Mouse (Mus musculus) forebrain, embryonic 16.5 days (tissue): ENCODE measurements at regions not wholly inside any gene's neighbourhood (a gene's known extent, or its start where the extent isn't known, plus 50 kb on each side); places are given as distances from the start of the nearest gene placed in this dataset.

Experiments used
- ATAC-seq: fragments of 200-750 bp; cut with Nextera tagmentation; 2 replicates; pipeline ENCODE4 v1.8.0; 2017; ENCODE audit warnings: mild to moderate bottlenecking, moderate library complexity
- H3K27ac ChIP-seq: fragments of 300-500 bp; sonication (generic); 2 replicates; pipeline ENCODE4 v1.5.1; 2014; ENCODE audit warnings: low read length, control low read depth
- H3K27me3 ChIP-seq: fragments of 300-500 bp; sonication (generic); replicated peaks from 2 replicates; pipeline ENCODE4 v1.6.1; 2014; ENCODE audit warnings: low read length; ENCODE audit not compliant: control insufficient read depth, insufficient read depth
- H3K36me3 ChIP-seq: fragments of 300-500 bp; sonication (generic); 2 replicates; pipeline ENCODE4 v1.6.1; 2014; ENCODE audit not compliant: control insufficient read depth, insufficient read depth
- H3K4me1 ChIP-seq: fragments of 300-500 bp; sonication (generic); replicated peaks from 2 replicates; pipeline ENCODE4 v1.6.1; 2014; ENCODE audit warnings: low read length; ENCODE audit not compliant: control insufficient read depth, insufficient read depth
- H3K4me2 ChIP-seq: fragments of 300-500 bp; sonication (generic); 2 replicates; pipeline ENCODE4 v1.6.1; 2014; ENCODE audit warnings: mild to moderate bottlenecking, low read length, control low read depth
- H3K4me3 ChIP-seq: fragments of 300-500 bp; sonication (generic); replicated peaks from 2 replicates; pipeline ENCODE4 v1.5.1; 2014; ENCODE audit warnings: mild to moderate bottlenecking, low read length, control low read depth
- H3K9ac ChIP-seq: fragments of 300-500 bp; sonication (generic); replicated peaks from 2 replicates; pipeline ENCODE4 v1.6.1; 2014; ENCODE audit warnings: low read depth, low read length, control low read depth
- H3K9me3 ChIP-seq: fragments of 300-500 bp; sonication (generic); 2 replicates; pipeline ENCODE4 v1.6.1; 2016; ENCODE audit warnings: low read length; ENCODE audit not compliant: control insufficient read depth
- WGBS: fragments of 180-500 bp; shearing (Covaris S2); extraction: QIAGEN DNeasy Blood & Tissue Kit; methylation state at CpG from one replicate; pipeline ENCODE4 v1.1.7; 2014; 5-methylcytosine and 5-hydroxymethylcytosine counted together

DNA sequence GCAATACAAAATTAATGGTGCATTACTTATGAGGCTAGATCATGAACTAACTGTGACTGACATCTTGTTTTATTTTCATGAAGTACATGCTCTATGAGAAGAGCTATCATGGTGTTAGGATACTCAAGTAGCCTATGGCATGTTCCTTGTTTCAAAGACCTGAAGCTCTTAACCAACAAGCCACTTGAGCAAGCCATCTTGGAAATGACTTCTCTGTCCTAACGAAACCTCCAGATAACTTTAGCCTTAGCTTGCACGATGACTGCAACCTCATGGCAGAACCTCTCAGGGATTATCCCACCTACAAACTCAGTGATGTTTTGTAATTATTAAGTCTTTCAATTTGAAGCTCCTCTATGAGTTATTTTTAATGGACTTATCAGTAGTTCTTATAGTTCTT, 362.3 kb upstream of the Marcks start:
- H3K9ac ChIP-seq: no peak overlapping the region
- H3K4me1 ChIP-seq: no peaks in the 10 kb centered on the region
- H3K9me3 ChIP-seq: no peaks in the 10 kb centered on the region
- no peak overlapping the region for H3K27ac ChIP-seq
- ATAC-seq: no peak
- no peak overlapping the region for H3K4me2 ChIP-seq
- no peaks in the 10 kb centered on the region for H3K36me3 ChIP-seq
- H3K4me3 ChIP-seq: no peak overlapping the region
- 89% methylated on average over 2 of the region's 2 CpGs for WGBS
- no peaks in the 10 kb centered on the region for H3K27me3 ChIP-seq

DNA sequence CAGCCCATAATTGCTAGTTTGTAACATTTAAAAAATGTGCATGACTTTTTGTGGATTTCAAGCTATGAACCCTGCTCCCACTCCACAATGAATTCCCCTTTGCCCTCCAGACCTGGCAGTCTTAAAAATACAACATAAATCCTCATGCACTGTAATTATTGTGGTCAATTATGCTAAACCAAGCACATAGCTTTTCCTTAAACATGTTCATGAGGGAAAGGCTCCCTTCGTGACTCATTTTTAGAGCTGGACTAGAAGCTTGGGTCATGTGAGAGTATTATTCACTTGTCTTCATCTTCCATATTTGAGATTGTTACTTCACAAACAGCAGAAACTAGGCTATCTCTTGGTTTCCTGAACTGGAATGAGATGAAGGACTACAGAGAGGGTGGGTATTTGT, 356.7 kb upstream of the Marcks start:
- WGBS: 76% methylated on average over 1 of the region's 1 CpGs
- ATAC-seq: no peak
- peaks cover 3% of the 10 kb centered on the region; the same call in 1 of the 2 replicates for H3K4me1 ChIP-seq
- H3K9me3 ChIP-seq: no peaks in the 10 kb centered on the region
- H3K27me3 ChIP-seq: no peaks in the 10 kb centered on the region
- no peak overlapping the region for H3K4me3 ChIP-seq
- H3K27ac ChIP-seq: no peak overlapping the region
- H3K9ac ChIP-seq: no peak overlapping the region
- no peak overlapping the region for H3K4me2 ChIP-seq
- no peaks in the 10 kb centered on the region for H3K36me3 ChIP-seq

DNA sequence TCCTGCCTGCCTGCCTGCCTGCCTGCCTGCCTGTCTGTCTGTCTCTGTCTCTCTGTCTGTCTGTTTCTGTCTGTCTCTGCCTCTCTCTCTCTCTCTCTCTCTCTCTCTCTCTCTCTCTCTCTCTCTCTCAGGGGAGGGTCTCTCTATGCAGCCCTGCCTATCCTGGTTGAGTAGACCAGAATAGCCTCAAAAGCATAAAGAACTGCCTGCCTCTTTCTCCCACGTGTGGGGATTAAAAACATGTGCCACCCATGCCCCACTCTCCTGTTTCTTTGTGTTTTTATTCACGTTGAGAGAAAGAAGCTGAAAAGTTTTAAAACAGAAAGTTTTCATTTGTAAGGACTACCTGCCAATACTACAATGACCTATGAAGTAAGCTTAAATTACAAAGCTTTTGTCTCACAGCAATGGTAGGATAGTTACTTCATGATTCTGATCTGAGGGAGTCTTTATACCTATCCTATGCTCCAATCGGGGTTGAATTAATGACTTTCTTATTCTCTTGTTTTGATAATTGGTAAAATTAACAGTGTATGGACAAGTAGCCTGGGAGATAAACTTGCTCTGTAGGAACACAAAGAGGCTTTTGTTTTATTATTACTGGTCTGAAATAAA, 355.9 kb upstream of the Marcks start:
- Histone ChIP-seq H3K9me3 (no peaks in the 10 kb centered on the region), H3K27ac (no peak overlapping the region), H3K27me3 (no peaks in the 10 kb centered on the region), H3K4me1 (peaks cover 3% of the 10 kb centered on the region; the same call in 1 of the 2 replicates), H3K4me3 (no peak overlapping the region), H3K9ac (no peak overlapping the region), H3K4me2 (no peak overlapping the region), H3K36me3 (no peaks in the 10 kb centered on the region)
- WGBS: 3% methylated on average over 3 of the region's 3 CpGs
- ATAC-seq: 0 out of 2 replicates have a peak, but pooled peaks have one; percentile 33

DNA sequence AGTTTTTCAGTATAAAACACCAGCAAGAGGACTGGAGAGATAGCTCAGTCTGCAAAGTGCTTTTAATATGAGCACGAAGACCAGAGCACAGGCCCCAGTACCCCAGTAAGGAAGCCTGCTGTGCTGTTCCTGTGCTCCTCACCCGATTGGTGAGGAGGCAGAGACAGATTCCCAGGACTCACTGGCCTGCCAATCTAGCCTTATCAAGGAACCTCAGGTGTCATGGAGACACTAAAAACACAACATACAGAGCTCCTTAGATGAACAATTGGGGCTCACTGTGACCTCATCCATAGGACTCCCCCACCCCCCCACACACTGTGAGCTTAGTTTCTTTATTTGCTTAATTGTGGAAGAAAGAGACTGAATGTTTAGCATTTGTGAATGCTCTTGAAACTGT, 355.4 kb upstream of the Marcks start:
- Histone ChIP-seq H3K4me3 (no peak overlapping the region), H3K36me3 (no peaks in the 10 kb centered on the region), H3K4me2 (no peak overlapping the region), H3K27ac (no peak overlapping the region), H3K27me3 (no peaks in the 10 kb centered on the region), H3K4me1 (peaks cover 3% of the 10 kb centered on the region; the same call in 1 of the 2 replicates), H3K9me3 (no peaks in the 10 kb centered on the region), H3K9ac (no peak overlapping the region)
- 25% methylated on average over 2 of the region's 2 CpGs for WGBS
- ATAC-seq: no peak

- Histone ChIP-seq H3K4me3 (no peak overlapping the region), H3K27ac (no peak overlapping the region), H3K9ac (no peak overlapping the region), H3K36me3 (no peaks in the 10 kb centered on the region), H3K4me2 (no peak overlapping the region), H3K4me1 (no peaks in the 10 kb centered on the region), H3K9me3 (no peaks in the 10 kb centered on the region), H3K27me3 (no peaks in the 10 kb centered on the region)
- WGBS: 81% methylated on average over 6 of the region's 6 CpGs
- no peak for ATAC-seq
Measured at GRCm38 (mm10) chr10:37484311-37485023, 345.7 kb upstream of the Marcks start.

DNA sequence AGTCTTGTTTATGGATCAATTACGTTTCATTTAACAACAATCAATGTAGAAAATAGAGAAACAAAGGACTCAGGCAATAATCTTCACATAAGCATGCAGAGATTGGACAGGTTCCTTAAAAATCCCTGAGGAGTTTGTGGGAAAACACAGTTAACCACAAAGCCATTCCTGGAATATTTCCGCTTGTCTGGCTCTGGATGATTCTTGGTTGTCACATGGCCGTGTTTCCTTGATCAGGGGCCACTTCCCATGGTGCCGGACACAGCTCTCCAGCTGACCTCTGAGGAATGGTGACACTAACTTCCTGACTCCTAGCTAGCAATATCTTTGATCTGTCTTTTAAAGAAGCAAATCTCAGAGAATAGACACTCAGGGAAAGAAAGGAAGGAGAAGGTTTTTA, 344.8 kb upstream of the Marcks start:
- ATAC-seq: no peak
- 56% methylated on average over 4 of the region's 4 CpGs for WGBS
- H3K4me2 ChIP-seq: no peak overlapping the region
- no peak overlapping the region for H3K27ac ChIP-seq
- H3K4me1 ChIP-seq: no peaks in the 10 kb centered on the region
- H3K4me3 ChIP-seq: no peak overlapping the region
- H3K27me3 ChIP-seq: no peaks in the 10 kb centered on the region
- H3K9ac ChIP-seq: no peak overlapping the region
- H3K9me3 ChIP-seq: no peaks in the 10 kb centered on the region
- no peaks in the 10 kb centered on the region for H3K36me3 ChIP-seq

DNA sequence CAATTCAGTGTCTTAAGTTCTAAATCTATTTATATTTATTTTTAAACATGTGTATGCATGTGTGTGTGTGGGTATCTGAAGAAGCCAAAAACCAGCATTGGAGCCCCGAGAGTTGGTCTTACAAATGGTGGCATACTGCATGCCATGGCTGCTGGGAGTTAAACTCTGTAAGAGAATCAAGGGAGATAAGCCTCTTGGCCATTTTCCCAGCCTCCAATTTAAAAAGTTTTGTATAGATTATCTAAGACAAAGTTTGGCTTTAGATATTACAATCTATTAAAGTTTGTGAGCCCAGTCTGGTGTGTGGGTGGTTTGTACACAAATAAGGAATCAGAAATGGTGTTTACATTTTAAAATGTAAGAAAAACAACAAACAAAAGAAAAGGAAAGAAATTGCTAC, 343.2 kb upstream of the Marcks start:
- H3K4me2 ChIP-seq: no peak overlapping the region
- no peaks in the 10 kb centered on the region for H3K4me1 ChIP-seq
- no peak overlapping the region for H3K9ac ChIP-seq
- 67% methylated on average over 1 of the region's 1 CpGs for WGBS
- H3K27ac ChIP-seq: no peak overlapping the region
- no peaks in the 10 kb centered on the region for H3K27me3 ChIP-seq
- ATAC-seq: no peak
- H3K36me3 ChIP-seq: no peaks in the 10 kb centered on the region
- no peaks in the 10 kb centered on the region for H3K9me3 ChIP-seq
- H3K4me3 ChIP-seq: no peak overlapping the region

- ATAC-seq: no peak
- H3K4me2 ChIP-seq: no peak overlapping the region
- 92% methylated on average over 1 of the region's 1 CpGs for WGBS
- H3K9me3 ChIP-seq: no peaks in the 10 kb centered on the region
- H3K36me3 ChIP-seq: no peaks in the 10 kb centered on the region
- H3K4me3 ChIP-seq: no peak overlapping the region
- no peak overlapping the region for H3K9ac ChIP-seq
- no peak overlapping the region for H3K27ac ChIP-seq
- no peaks in the 10 kb centered on the region for H3K27me3 ChIP-seq
- H3K4me1 ChIP-seq: no peaks in the 10 kb centered on the region
Measured at GRCm38 (mm10) chr10:37480331-37480730, 341.6 kb upstream of the Marcks start.

- H3K4me3 ChIP-seq: no peak overlapping the region
- H3K27ac ChIP-seq: no peak overlapping the region
- H3K9me3 ChIP-seq: no peaks in the 10 kb centered on the region
- H3K9ac ChIP-seq: no peak overlapping the region
- H3K36me3 ChIP-seq: no peaks in the 10 kb centered on the region
- no peaks in the 10 kb centered on the region for H3K27me3 ChIP-seq
- ATAC-seq: no peak
- no peak overlapping the region for H3K4me2 ChIP-seq
- no peaks in the 10 kb centered on the region for H3K4me1 ChIP-seq
- 96% methylated on average over 2 of the region's 2 CpGs for WGBS
Measured at GRCm38 (mm10) chr10:37478108-37478507, 339.4 kb upstream of the Marcks start.
